Mouse (Mus musculus) midbrain, embryonic 14.5 days (tissue): ENCODE results near the gene Gm11492. TPM values are rescaled to one million over a fixed set of nuclear protein-coding genes. Genes with fewer than 3 reads are reported as not detected.

Experiments
- polyA plus RNA-seq: library from polyadenylated mRNA; unstranded; fragments of >200 nt; fragmentation: Nextera tagmentation; extraction: Ambion mirVana; gene quantifications from 2 replicates; pipeline ENCODE4 v1.2.1, GENCODE M21; 2014

Gm11492 gene
- polyA plus RNA-seq, 1 experiment from 2014 or later, result not detected

Other genes with a start within 250 kb of the Gm11492 start
- gene Ppm1e, start 207.6 kb upstream of the Gm11492 start, polyA plus RNA-seq, result 33.8 and 34.9 TPM in 2 replicates
- gene Rad51c, start 161.7 kb upstream of the Gm11492 start, polyA plus RNA-seq, result 3.3 and 5.6 TPM in 2 replicates
- gene Tex14, start 161.6 kb upstream of the Gm11492 start, polyA plus RNA-seq, result 0.86 and 0.92 TPM in 2 replicates
- gene Sept4, start 2.2 kb downstream of the Gm11492 start, polyA plus RNA-seq, result 20.0 and 21.5 TPM in 2 replicates
- 54.1 and 75.1 TPM in 2 replicates for gene Mtmr4, start 25.5 kb downstream of the Gm11492 start, polyA plus RNA-seq
- 0.37 and 0.46 TPM in 2 replicates for gene Hsf5, start 50.5 kb downstream of the Gm11492 start, polyA plus RNA-seq
- gene Rnf43, start 96.1 kb downstream of the Gm11492 start, polyA plus RNA-seq, result 0.28 and 0.78 TPM in 2 replicates
- gene Supt4a, start 170.9 kb downstream of the Gm11492 start, polyA plus RNA-seq, result 150 and 163 TPM in 2 replicates
- gene Tspoap1, start 193.9 kb downstream of the Gm11492 start, polyA plus RNA-seq, result 54.5 and 63.4 TPM in 2 replicates
- 0.47 TPM in 1 of 2 replicates, not detected in the other for gene Mpo, start 226.9 kb downstream of the Gm11492 start, polyA plus RNA-seq